Mouse (Mus musculus) 3T3-L1 (cell line): ENCODE results near the gene Gm12184.
A peak's percentile ranks its signal among the peaks of the same experiment; 100 is the strongest.
"Not testable (repeated sequence)": the region's sequence is repeated elsewhere in the genome, so short reads cannot be mapped to it uniquely, and the experiment has no call there.

Source experiments
- DNase-seq: peaks from one replicate; pipeline ENCODE4 v3.0.0-alpha.2; 2015; ENCODE audit warnings: low read depth, low spot score

Gm12184 gene

DNA sequence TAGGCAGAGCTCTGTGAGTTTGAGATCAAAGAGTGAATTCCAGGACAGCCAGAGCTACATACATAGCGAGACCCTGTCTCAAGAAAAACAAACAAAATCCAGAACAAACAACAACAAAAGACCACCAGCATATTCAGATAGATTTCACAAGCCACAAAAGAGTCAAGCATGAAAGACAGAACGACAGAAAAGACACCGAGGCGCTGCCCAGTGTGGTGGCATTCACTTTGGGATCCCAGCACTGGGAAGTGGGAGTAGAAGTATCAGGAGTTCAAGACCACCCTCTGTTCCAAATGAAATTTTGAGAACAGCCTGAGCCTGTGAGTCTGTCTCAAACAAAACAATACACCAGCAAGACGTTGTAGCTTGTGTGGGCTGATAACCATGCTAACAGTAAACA is 20.4 kb upstream of the Gm12184 start:
- no peak for DNase-seq

DNA sequence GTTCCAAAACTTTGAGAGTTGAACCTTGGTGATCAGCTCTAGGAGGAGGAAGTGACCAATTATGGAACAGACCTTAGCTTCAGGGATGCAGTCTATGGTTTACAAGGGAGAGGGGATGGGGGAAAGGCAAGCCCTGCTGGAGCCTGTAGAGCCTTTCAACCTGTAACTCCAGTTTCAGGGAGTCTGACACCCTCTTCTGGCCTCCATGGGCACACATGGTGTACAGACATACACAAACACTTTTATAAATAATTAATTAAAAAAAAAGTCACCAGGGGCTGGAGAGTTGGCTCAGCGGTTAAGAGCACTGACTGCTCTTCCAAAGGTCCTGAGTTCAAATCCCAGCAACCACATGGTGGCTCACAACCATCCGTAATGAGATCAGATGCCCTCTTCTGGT is 19.9 kb upstream of the Gm12184 start:
- DNase-seq, result not testable (repeated sequence)

DNA sequence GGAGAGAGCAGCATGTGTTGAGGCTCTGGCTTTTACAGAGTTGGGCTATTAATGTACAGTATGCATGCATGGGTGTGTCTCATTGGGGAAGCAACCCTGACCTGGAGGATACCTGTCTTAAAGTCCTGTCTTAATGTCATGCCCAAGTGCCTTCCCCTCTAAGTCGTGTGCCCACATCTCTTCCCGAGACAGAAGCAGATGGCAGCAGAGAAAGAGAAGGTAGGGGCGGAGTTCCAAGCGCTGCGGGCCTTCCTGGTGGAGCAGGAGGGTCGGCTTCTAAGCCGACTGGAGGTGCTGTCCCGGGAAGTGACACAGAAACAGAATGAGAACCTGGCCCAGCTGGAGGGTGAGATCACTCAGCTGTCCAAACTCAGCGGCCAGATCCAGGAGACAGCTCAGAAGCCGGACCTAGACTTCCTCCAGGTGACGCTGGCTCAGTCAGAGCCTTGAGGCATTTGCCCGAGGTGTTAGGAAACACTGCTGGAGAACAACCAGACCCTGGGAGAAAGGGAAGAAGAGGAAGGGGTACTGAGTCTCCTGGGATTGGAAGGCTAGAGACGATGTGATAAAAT is 18.9 kb upstream of the Gm12184 start:
- DNase-seq, result no peak

- DNase-seq, result no peak
Observed at GRCm38 (mm10) chr11:48844309-48844708, 17.9 kb upstream of the Gm12184 start.

- no peak for DNase-seq
Observed at GRCm38 (mm10) chr11:48843202-48843601, 16.7 kb upstream of the Gm12184 start.

DNA sequence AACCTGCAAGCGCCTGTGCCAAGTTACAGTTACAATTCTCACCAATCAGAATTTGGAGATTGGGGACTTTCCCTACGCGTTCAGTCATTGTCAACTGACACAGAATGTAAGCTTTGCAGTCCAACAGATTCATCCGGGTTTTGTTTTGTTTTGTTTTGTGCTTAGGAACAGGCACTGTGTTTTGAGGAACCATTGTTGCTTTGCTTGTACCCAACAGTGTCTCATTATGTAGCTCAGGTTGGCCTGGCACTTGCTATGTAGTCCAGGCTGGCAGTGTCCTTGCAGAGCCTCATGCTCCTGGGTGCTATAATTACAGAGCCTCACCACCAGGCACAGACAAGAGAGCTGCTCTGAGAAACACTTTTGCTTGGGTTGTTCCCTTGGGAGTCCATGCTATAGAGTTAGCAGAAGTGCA is 15.9 kb upstream of the Gm12184 start:
- DNase-seq, result no peak

GRCm38 (mm10) chr11:48841213-48841612 is 14.8 kb upstream of the Gm12184 start:
- DNase-seq, result no peak

DNA sequence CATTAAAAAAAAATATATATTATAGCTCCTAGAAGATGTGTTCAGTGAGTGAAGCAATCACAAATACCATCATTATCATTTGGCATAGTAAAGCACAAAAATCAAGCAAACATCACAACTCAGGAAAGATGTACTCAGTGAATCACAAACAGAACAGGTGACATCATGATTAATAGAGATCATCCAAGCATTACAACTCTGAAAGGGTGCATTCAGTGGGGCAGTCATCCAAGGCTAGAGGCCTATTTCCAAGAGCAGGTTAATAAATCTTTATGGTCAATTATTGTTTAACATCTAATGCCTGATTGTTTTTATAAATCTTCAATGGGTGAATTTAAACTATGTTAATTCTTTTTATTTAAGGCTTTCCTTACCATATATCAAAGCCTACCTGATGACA is 14.3 kb upstream of the Gm12184 start:
- DNase-seq, result no peak

DNA sequence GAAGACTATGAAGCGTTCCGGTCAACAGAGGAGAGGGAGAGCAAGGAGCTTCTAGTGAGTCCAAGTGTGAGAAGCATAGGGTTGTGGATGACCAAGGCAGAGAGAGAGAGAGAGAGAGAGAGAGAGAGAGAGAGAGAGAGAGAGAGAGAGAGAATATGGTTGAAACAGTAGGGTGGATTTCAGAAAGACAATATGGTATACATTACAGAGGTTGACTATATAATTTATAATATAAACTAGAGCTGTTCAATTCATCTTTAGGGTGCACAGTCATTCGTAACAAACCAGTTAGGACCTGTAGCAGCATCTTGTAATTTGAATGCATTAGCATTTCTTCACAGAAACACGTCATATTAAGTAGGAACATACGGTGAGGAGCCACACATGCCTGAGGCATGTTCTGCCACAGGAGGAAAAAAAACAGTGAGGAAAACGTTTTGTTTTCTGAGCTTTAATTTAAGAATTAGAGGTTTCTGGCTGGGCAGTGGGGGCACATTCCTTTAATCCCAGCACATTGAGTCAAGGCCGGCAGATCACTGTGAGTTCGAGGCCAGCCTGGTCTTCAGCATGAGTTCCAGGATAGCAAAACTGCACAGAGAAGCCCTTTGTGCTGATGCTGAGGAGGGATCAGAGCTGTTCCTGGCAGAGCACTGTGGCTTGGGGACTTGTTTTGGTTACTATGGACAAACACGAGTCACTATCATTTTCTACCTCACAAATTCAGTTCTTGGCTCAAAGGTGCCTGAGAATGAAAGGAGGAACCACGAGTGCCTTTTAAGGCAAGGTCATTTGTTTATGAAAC is 12.6 kb upstream of the Gm12184 start:
- DNase-seq, result peak; percentile 39

GRCm38 (mm10) chr11:48838181-48838797 is 11.8 kb upstream of the Gm12184 start:
- peak; percentile 59 for DNase-seq

GRCm38 (mm10) chr11:48837310-48838180 is 11.1 kb upstream of the Gm12184 start:
- DNase-seq, result peak; percentile 50

DNA sequence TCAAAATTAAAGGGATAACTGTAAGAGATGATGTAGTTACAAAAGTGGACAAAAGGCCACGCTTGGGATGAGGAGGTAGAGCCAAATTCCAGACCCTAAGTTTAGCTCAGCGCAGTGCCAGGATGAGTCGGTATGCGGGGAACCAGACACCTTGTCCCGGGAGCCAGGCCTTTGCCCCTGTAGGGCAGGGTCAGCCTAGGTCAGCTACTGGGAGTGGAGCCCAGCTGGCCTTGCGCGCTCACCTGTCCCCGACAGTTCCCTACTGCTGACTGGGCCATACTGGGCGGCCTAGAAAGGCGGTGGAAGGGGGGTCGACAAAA is 10.5 kb upstream of the Gm12184 start:
- DNase-seq, result no peak

DNA sequence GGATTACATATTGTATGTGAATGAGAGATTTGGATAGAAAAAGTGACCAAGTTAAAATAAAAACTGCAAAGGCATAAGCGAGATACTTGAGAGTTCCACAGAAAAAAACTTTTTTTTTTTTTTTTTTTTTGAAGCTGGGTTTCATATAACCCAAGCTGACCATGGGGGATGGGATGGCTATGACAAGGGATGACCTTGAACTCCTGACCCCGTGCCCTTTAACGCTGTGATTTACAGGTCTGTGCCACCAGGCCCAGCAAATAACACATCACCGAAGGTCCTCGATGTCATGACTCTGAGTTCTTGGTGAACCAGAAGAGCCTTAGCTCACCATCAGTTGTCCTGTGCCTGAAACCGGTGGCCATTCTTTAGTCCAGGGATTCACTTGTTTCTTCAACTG is 9.5 kb upstream of the Gm12184 start:
- no peak for DNase-seq

- peak; percentile 93 for DNase-seq
Observed at GRCm38 (mm10) chr11:48833731-48834639, 7.5 kb upstream of the Gm12184 start.

- no peak for DNase-seq
Observed at GRCm38 (mm10) chr11:48833078-48833730, 6.7 kb upstream of the Gm12184 start.

DNA sequence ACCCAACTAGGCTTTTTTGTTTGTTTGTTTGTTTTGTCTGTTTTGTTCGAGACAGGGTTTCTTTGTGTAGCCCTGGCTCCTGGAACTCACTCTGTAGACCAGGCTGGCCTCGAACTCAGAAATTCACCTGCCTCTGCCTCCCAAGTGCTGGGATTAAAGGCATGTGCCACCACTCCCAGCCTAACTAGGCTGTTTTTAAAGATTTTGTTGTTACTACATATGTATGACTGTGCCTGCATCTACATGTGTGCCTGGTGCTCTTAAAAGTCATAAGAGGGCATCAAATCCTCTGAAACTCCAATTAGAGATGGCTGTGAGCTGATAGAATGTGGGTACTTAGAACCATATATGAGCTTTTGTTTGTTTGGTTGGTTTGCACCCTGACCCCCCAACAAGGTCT is 4.8 kb upstream of the Gm12184 start:
- no peak for DNase-seq

GRCm38 (mm10) chr11:48830279-48830678 is 3.8 kb upstream of the Gm12184 start:
- no peak for DNase-seq

- no peak for DNase-seq
Observed at GRCm38 (mm10) chr11:48827926-48828325, 1.5 kb upstream of the Gm12184 start.

GRCm38 (mm10) chr11:48826752-48827096 is 269 bp upstream of the Gm12184 start:
- DNase-seq, result no peak

GRCm38 (mm10) chr11:48824311-48824830 is 2.1 kb downstream of the Gm12184 start:
- DNase-seq, result no peak
